Mouse (Mus musculus) heart, postnatal 0 days (tissue): ENCODE measurements around the gene Engase. TPM values are rescaled to one million over a fixed set of nuclear protein-coding genes. Genes with fewer than 3 reads are reported as not detected.

ENCODE experiments used
- ATAC-seq: fragments of 200-750 bp; cut with Nextera tagmentation; 2 replicates; pipeline ENCODE4 v1.8.0; 2017; ENCODE audit warnings: low read depth, moderate number of reproducible peaks, moderate library complexity; ENCODE audit not compliant: insufficient read depth
- DNase-seq: peaks from one replicate; pipeline ENCODE4 v3.0.0-alpha.2; 2016; ENCODE audit warnings: low spot score
- H3K27ac ChIP-seq: fragments of 300-500 bp; sonication (generic); 2 replicates; pipeline ENCODE4 v1.5.1; 2014; ENCODE audit warnings: low read depth, mild to moderate bottlenecking
- H3K27me3 ChIP-seq: fragments of 300-500 bp; sonication (generic); 2 replicates; pipeline ENCODE4 v1.6.1; 2014; ENCODE audit warnings: low read length, mixed read lengths; ENCODE audit not compliant: control insufficient read depth, insufficient read depth
- H3K36me3 ChIP-seq: fragments of 300-500 bp; sonication (generic); replicated peaks from 2 replicates; pipeline ENCODE4 v1.6.1; 2014; ENCODE audit warnings: low read length, mixed read lengths; ENCODE audit not compliant: control insufficient read depth, insufficient read depth
- H3K4me1 ChIP-seq: fragments of 300-500 bp; sonication (generic); 2 replicates; pipeline ENCODE4 v1.6.1; 2014; ENCODE audit warnings: antibody characterized with exemption; ENCODE audit not compliant: control insufficient read depth, insufficient read depth
- H3K4me2 ChIP-seq: fragments of 300-500 bp; sonication (generic); 2 replicates; pipeline ENCODE4 v1.6.1; 2014; ENCODE audit warnings: low read depth, mild to moderate bottlenecking, low read length, moderate library complexity
- H3K4me3 ChIP-seq: fragments of 300-500 bp; sonication (generic); 2 replicates; pipeline ENCODE4 v1.5.1; 2014; ENCODE audit warnings: low read depth, low read length
- H3K9ac ChIP-seq: fragments of 300-500 bp; sonication (generic); replicated peaks from 2 replicates; pipeline ENCODE4 v1.6.1; 2014; ENCODE audit warnings: low read depth, low read length, mixed read lengths
- H3K9me3 ChIP-seq: fragments of 300-500 bp; sonication (generic); replicated peaks from 2 replicates; pipeline ENCODE4 v1.6.1; 2016; ENCODE audit warnings: low read length; ENCODE audit not compliant: control insufficient read depth
- CTCF ChIP-seq: IDR thresholded peaks from 2 replicates; pipeline ENCODE4 v1.5.1; 2016; ENCODE audit warnings: antibody characterized with exemption, control low read depth, low read depth
- EP300 ChIP-seq: IDR thresholded peaks from 2 replicates; pipeline ENCODE4 v1.6.1; 2016; ENCODE audit warnings: antibody characterized with exemption, low read depth
- WGBS: fragments of 180-500 bp; shearing (Covaris S2); extraction: QIAGEN DNeasy Blood & Tissue Kit; methylation state at CpG from one replicate; pipeline ENCODE4 v1.1.7; 2014; 5-methylcytosine and 5-hydroxymethylcytosine counted together
- polyA plus RNA-seq: library from polyadenylated mRNA; unstranded; fragments of >200 nt; fragmentation: Nextera tagmentation; extraction: Ambion mirVana; gene quantifications from 2 replicates; pipeline ENCODE4 v1.2.1, GENCODE M21; 2015
- total RNA-seq: library from RNA; depleted of rRNA; stranded (reverse); fragments of >200 nt; gene quantifications from 2 replicates; pipeline ENCODE4 v1.2.3, GENCODE M21; 2014; ENCODE audit warnings: low replicate concordance

The Engase gene
- total and polyA plus RNA-seq, 2 experiments from 2014 or later: 3.0 to 12.0 TPM

- Histone ChIP-seq H3K27ac (peak overlapping the region; percentile 77), H3K4me3 (peak overlapping the region; percentile 38), H3K4me2 (peak overlapping the region; percentile 49), H3K27me3 (0 out of 2 replicates have a peak, but pooled peaks cover 12% of the 10 kb centered on the region), H3K9ac (peak overlapping the region; percentile 44; the same call in 1 of the 2 replicates), H3K9me3 (no peaks in the 10 kb centered on the region), H3K4me1 (peaks cover 29% of the 10 kb centered on the region), H3K36me3 (no peaks in the 10 kb centered on the region)
- DNase-seq: no peak
- TF ChIP-seq EP300: no peak
- no peak for TF ChIP-seq CTCF
- no peak for ATAC-seq
- 46% methylated on average over 8 of the region's 8 CpGs for WGBS
Observed at GRCm38 (mm10) chr11:118428944-118429709, 47.5 kb upstream of the Engase start.

GRCm38 (mm10) chr11:118430291-118430885 is 46.2 kb upstream of the Engase start:
- DNase-seq (no peak), ATAC-seq (0 out of 2 replicates have a peak, but pooled peaks have one; percentile 18)
- 34% methylated on average over 4 of the region's 4 CpGs for WGBS
- no peaks in the 10 kb centered on the region for H3K9me3 ChIP-seq
- peaks cover 18% of the 10 kb centered on the region; the same call in 1 of the 2 replicates for H3K4me1 ChIP-seq
- no peaks in the 10 kb centered on the region for H3K36me3 ChIP-seq
- TF ChIP-seq CTCF (no peak), EP300 (no peak)
- no peak overlapping the region for H3K9ac ChIP-seq
- H3K4me3 ChIP-seq: no peak overlapping the region
- H3K4me2 ChIP-seq: peak overlapping the region; percentile 49
- peak overlapping the region; percentile 77 for H3K27ac ChIP-seq
- H3K27me3 ChIP-seq: 0 out of 2 replicates have a peak, but pooled peaks cover 12% of the 10 kb centered on the region

- H3K9me3 ChIP-seq: no peaks in the 10 kb centered on the region
- H3K4me3 ChIP-seq: no peak overlapping the region
- DNase-seq (no peak), ATAC-seq (no peak)
- H3K4me2 ChIP-seq: no peak overlapping the region; the same call in 1 of the 2 replicates
- H3K4me1 ChIP-seq: peaks cover 18% of the 10 kb centered on the region; the same call in 1 of the 2 replicates
- H3K27me3 ChIP-seq: 0 out of 2 replicates have a peak, but pooled peaks cover 12% of the 10 kb centered on the region
- H3K36me3 ChIP-seq: no peaks in the 10 kb centered on the region
- H3K27ac ChIP-seq: peak overlapping the region; percentile 77
- WGBS: 63% methylated on average over 16 of the region's 16 CpGs
- H3K9ac ChIP-seq: no peak overlapping the region
- TF ChIP-seq CTCF: no peak
- no peak for TF ChIP-seq EP300
Observed at GRCm38 (mm10) chr11:118431100-118431948, 45.3 kb upstream of the Engase start.

- peak overlapping the region; percentile 50 for H3K4me2 ChIP-seq
- TF ChIP-seq EP300 (peak; percentile 70; the same call in 1 of the 2 replicates), CTCF (no peak)
- H3K4me1 ChIP-seq: peaks cover 18% of the 10 kb centered on the region; the same call in 1 of the 2 replicates
- H3K36me3 ChIP-seq: no peaks in the 10 kb centered on the region
- H3K9me3 ChIP-seq: no peaks in the 10 kb centered on the region
- WGBS: 43% methylated on average over 10 of the region's 10 CpGs
- no peak overlapping the region for H3K9ac ChIP-seq
- DNase-seq (peak; percentile 71), ATAC-seq (peak; percentile 50)
- peak overlapping the region; percentile 10; the same call in 1 of the 2 replicates for H3K4me3 ChIP-seq
- 0 out of 2 replicates have a peak, but pooled peaks cover 6% of the 10 kb centered on the region for H3K27me3 ChIP-seq
- H3K27ac ChIP-seq: peak overlapping the region; percentile 75
Observed at GRCm38 (mm10) chr11:118433398-118433868, 43.2 kb upstream of the Engase start.

GRCm38 (mm10) chr11:118434093-118434492 is 42.5 kb upstream of the Engase start:
- peak overlapping the region; percentile 50 for H3K4me2 ChIP-seq
- H3K9ac ChIP-seq: peak overlapping the region; percentile 30; the same call in 1 of the 2 replicates
- H3K4me3 ChIP-seq: peak overlapping the region; percentile 10
- TF ChIP-seq CTCF: no peak
- TF ChIP-seq EP300: no peak
- WGBS: 28% methylated on average over 13 of the region's 13 CpGs
- DNase-seq (no peak), ATAC-seq (no peak)
- H3K27me3 ChIP-seq: 0 out of 2 replicates have a peak, but pooled peaks cover 2% of the 10 kb centered on the region
- no peaks in the 10 kb centered on the region for H3K36me3 ChIP-seq
- no peaks in the 10 kb centered on the region for H3K9me3 ChIP-seq
- peaks cover 22% of the 10 kb centered on the region for H3K4me1 ChIP-seq
- H3K27ac ChIP-seq: peak overlapping the region; percentile 69
